Mouse (Mus musculus): ENCODE measurements at regions not wholly inside any gene's neighbourhood (a gene's known extent, or its start where the extent isn't known, plus 50 kb on each side); places are given as distances from the start of the nearest gene placed in this dataset.

- no peak for TF ChIP-seq CTCF (IDR thresholded peaks at IDR 0.05; ENCODE audit: low read depth, low read length)
- no peak for TF ChIP-seq GATA1 (IDR thresholded peaks at IDR 0.05; ENCODE audit: borderline replicate concordance, low read length)
- no peak for TF ChIP-seq TAL1 (conservative IDR thresholded peaks at IDR 0.05; ENCODE audit: low read depth, low read length)
- TF ChIP-seq POLR2AphosphoS5 (IDR thresholded peaks at IDR 0.05; ENCODE audit: insufficient replicate concordance, low read depth, low read length): no peak
These were observed 196.3 kb downstream of the Slc30a10 start for GRCm38 (mm10) chr1:185650926-185651325.

Data from G1E (cell line).